Mouse (Mus musculus): Measurements from ENCODE around the gene Olfr64.

GRCm38 (mm10) chr7:103840268-103840667 lies 54.0 kb downstream of the Olfr64 start, which contains the start of gene Hbb-bh2:
- TF ChIP-seq CTCF (IDR thresholded peaks at IDR 0.05; ENCODE audit: low read depth, low read length) (no peak), EP300 (IDR thresholded peaks at IDR 0.05; ENCODE audit: insufficient read depth, low read depth, low read length) (no peak)
